Mouse (Mus musculus) spleen, postnatal 4 days (tissue): ENCODE measurements around the gene Olfr354.

Experiments used
- DNase-seq, 2 experiments: peaks; one replicate each; pipeline ENCODE4 v3.0.0; 2022; ENCODE audit warnings: low spot score in 2 of 2

Olfr354 gene

DNA sequence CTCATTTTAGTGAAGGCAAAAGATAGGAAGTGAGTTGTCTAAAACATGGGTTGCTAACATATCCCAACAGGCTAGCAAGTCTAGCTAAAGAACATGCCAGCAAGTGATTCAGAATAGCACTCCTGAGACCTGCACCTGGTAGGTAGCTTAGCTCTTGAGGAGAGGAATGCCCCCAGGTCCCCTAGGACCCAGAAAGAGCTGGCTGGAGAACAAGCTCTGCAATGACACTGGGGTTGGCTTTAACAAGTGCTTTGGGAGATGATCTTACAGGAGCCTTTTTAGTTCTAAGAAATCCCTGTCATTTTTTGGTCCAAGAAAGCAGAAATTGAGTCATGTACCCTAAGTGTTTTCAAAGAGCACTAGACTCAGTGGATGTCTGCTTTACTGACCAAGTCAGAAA lies at the start of gene Olfr354:
TSS of gene Olfr354 (plus strand) at position 301 of the 400 bp plus-strand sequence.
- DNase-seq = no peak

DNA sequence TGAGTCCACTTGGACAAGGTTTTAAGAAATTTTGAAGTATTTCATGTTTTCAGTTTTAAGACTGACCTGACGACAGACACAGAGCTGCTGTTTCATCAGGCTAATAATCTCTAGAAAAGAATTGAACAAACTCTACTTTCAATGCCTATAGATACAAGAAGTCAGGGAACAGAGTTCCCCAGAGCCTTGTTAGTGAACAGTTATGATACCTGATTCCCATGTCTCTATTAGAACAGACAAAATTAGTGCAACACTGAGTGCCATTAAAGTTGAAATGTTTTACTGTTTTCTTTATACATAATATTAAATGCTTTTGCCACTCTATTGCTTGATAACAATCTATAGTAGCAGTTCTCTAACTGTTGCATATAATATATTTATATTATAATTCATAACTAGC lies 42.9 kb upstream of the Olfr354 start, which contains the start of gene Olfr351:
TSS of gene Olfr351 (minus strand) at position 101 of the 400 bp plus-strand sequence.
- DNase-seq = no peak

DNA sequence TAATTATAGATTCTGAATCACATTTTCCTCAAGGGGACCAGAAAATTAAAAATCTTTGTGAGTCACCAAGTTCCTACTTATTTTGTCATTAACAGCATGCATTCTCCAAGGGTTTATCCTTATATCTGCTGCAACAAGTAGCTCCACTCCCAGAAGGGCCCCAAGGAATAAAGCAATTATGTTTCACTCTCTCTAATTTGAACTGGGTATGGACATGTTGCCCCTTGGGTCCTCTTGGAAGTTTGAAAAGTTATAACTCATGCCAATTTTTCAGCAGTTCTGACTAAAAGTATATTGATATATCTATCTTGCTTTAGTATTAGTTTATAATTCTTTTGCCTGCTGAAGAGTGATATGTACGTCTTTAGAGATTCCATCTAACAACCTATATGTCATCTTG lies 37.3 kb upstream of the Olfr354 start, which contains the start of gene Olfr352:
TSS of gene Olfr352 (plus strand) at position 301 of the 400 bp plus-strand sequence.
- no peak for DNase-seq

DNA sequence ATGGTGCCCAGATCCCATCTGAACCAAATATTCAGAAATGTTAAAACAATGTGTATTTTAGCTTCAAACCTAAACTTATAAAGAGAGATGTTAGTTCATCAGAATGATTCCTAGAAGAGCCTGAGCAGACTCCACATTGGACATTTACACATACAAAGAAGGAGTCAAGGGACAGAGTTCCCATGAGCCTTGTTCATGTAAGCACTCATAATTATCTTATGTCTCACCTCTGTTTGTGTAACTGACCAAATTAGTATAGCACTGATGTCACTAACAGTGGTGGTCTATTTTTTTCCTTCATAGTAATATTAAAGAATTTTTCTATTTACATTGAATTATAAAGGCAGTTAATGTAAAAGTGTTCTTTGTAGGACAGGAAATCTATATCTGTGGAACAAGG lies 12.6 kb upstream of the Olfr354 start, which contains the start of gene Olfr353:
TSS of gene Olfr353 (minus strand) at position 101 of the 400 bp plus-strand sequence.
- no peak for DNase-seq

DNA sequence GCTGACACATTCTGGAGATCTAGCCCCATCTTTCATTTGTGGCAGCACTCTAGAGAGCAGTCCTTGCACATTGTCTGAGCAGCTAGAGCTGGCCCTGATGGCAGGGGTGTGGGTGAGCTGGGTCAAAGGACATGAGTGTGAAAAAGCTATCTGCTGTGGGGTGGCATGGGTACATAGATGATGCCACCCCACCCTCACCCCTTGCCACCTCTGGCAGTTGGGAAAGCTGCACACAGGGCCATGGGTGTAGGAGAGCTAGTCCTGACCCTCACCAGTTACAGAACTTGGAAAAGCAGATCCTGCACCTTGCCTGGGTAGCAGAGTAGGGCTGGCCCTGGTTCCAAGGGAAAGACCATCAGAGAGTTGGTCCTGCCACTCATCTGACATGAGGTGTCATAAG lies 8.4 kb upstream of the Olfr354 start:
- DNase-seq = no peak

DNA sequence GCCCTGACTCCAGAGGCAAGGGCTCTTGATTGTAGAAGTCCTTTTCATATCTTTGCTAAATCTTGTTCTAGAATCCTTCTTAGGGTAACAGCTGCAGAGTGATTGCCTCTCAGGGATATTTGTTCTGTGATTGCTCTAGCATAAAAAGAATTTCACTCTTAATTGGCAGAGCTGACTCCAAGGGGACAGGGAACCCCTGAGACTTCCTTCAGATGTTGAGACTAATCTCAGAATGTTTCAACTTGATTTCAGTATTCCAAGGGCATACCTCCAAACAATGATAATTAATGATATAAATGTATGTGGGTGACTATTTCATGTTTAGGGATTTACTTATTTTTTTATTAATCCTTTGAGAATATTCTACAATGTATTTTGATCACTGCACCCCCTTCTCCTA lies 23.3 kb downstream of the Olfr354 start, which contains the start of gene Olfr355:
TSS of gene Olfr355 (minus strand) at position 101 of the 400 bp plus-strand sequence.
- DNase-seq = no peak

DNA sequence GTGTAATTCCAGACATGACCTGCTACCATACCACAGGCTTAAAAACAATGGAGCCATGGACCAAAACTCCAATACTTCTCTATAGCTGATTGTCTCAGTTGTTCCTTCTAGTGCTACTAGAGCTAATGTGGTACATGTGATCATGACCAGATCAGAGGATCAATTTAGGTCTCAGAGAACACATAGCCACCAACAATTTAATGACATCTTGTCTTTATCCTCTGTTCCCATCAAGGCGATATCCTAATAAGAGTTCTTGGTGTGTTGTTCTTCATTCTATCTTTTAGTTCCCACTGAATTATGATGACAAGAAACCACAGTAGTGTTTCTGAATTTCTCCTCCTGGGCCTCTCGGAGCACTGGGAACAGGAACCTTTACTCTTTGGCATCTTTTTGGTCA lies 31.3 kb downstream of the Olfr354 start, which contains the start of gene Olfr356:
TSS of gene Olfr356 (plus strand) at position 301 of the 400 bp plus-strand sequence.
- DNase-seq = no peak
